Mouse (Mus musculus): ENCODE measurements around the gene Gmip.

DNA sequence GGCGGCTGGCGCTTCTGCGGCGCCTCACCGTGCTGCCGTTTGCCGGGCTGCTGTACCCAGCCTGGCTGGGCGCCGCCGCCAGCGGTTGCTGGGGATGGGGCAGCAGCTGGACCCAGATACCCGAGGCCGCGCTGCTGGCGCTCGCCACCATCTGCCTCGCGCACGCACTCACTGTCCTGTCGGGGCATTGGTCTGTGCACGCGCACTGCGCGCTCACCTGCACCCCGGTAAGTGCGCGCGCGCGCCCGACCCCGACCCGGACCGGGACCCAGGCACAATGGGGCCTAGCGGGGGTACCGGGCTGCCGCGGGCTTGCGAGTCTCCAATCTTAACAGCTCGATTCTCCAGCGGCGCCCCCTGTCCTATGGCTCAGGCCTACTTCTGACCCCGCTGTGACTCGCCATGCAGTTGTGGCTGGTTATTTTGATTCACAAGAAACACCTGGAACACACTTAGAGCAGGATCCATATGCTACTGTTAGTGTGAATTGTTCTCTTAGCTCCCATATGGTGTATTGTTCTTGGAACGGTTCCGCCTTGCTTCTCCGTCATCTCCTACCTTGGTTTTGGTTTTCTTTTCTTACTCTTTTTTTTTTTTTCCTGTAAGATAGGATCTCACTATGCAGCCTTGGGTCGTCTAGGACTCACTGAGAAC, 16.9 kb upstream of the Gmip start:
- TF ChIP-seq GATA1 (IDR thresholded peaks at IDR 0.05; ENCODE audit: borderline replicate concordance, low read length) (no peak), FLI1 (IDR thresholded peaks at IDR 0.05; ENCODE audit: low read length) (no peak)

Data from megakaryocyte, embryonic 14.5 days (primary cell).